Mouse (Mus musculus) naive thymus-derived CD4-positive, alpha-beta T cell, adult 2 months (primary cell): ENCODE measurements around the gene Gabrb1.

ENCODE experiments used
- DNase-seq: peaks from one replicate; pipeline ENCODE4 v3.0.0-alpha.2; 2011; ENCODE audit warnings: low read depth

Gabrb1 gene

GRCm38 (mm10) chr5:72160781-72161485 is 503.0 kb downstream of the Gabrb1 start:
- peak; percentile 68 for DNase-seq

DNA sequence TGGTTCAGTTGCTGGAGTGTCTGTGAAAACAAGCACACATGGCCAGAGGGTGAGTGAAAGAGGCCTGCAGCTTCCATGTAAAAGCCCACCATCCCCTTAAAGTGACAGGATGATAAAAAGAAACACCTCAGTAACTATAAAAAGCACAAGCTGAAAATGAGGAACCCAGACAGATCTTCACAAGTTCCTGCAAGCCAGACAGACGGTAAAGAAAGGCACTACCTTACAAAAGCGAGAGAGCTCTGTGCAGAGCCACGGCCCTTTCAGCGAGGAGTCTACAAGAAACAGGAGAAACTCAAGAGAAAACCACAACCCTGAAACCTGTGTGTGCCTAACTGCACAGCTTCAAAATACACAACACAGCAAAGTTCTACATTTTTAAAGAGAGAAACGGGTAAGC is 504.9 kb downstream of the Gabrb1 start:
- DNase-seq = peak; percentile 58

DNA sequence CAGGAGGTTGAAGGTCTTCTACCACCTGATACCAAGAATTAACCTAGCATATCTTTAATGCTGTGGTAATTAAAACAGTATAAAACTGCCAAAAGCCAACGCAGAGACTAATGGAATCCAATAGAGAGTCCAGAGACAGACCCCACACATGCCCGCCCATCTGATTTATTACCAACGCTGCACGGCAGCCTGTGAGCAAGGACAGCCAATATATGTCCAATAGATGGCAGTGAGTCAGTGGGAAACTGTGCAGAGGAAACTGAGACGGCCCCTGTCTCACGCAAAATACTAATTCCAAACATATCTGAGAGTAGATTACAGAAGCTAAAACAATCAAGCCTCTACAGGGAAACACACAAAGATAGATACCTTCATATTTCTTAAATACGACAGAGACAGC is 506.5 kb downstream of the Gabrb1 start:
- DNase-seq = no peak

GRCm38 (mm10) chr5:72167594-72168284 is 509.8 kb downstream of the Gabrb1 start, which contains the start of gene Commd8:
Gene Commd8, minus strand, starts transcription at chr5:72168189.
- peak; percentile 95 for DNase-seq

- no peak for DNase-seq
Observed at GRCm38 (mm10) chr5:72168285-72168621, 510.3 kb downstream of the Gabrb1 start.

DNA sequence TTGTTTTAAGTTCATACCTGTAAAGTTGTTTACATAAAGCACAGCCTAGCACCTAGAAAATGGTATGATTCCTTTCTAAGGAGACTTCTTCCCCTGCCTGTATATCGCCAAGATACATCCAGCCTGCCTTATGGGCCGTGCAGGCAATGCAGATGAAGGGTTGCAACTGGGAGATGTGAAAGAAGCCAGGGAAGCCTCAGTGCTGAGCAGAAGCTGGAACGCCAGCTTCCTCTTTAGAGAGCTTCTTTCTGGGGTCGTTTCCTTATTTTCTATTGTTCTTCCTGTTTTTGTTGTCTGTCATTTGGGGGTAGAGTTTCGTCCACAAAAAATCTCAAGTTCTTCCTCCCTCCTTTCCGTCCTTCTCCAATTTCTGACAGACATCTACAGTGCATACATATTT is 512.2 kb downstream of the Gabrb1 start:
- no peak for DNase-seq

- DNase-seq = peak; percentile 80
Observed at GRCm38 (mm10) chr5:72172675-72173074, 514.8 kb downstream of the Gabrb1 start.

DNA sequence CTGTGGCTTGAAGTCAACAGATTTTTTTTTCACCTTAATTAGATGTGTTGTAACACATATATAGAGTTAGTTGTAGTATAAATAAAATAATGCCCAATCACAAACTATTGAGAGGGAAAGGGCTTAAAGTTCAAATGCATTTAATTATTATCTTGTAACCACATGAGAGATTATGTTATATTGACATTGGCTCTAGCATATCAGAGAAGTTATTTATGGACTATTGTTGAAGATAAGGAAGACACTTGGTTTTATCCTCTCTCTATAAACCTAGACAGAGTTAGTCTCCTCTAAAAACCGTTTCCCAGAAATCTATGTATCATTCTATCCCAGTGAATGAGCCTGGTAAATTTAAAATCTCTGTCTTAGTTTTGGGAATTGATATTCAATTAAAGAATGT is 515.6 kb downstream of the Gabrb1 start:
- DNase-seq = no peak

DNA sequence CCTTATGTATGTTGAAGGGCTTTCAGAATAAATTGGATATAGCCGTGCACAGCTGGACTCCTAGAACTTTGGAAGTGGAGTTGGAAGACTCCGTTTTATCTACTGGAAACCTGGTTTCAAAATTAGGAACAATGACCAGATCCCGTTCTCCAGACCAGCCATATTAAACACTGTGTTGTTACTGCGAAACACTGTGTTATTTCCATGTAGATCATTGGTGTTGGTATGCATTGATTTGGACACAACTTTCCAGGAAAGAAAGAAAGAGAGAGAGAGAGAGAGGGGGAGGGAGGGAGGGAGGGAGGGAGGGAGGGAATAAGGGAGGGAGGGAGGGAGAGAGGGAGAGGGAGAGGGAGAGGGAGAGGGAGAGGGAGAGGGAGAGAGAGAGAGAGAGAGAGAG is 517.1 kb downstream of the Gabrb1 start:
- no peak for DNase-seq

GRCm38 (mm10) chr5:72175530-72175929 is 517.6 kb downstream of the Gabrb1 start:
- DNase-seq = peak; percentile 32

DNA sequence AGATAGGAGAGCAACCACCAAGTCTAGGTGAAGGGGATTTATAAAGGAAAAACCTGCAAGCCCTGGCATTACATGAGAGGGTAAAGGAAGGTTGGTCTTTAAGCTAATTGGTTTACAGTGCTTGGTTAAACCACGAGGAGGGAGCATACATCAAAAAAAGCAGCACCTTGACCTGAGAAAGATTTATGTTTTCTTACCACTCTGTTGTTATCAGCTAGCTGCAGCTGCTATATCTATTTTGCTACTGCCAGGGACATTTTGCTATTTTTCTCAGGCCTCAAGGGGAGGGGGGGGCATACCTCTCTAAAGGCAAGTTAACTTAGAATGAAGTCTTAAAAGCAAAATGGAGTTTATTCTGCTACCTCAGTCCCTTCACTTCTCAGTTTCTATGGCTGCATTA is 523.3 kb downstream of the Gabrb1 start:
- DNase-seq = peak; percentile 13

DNA sequence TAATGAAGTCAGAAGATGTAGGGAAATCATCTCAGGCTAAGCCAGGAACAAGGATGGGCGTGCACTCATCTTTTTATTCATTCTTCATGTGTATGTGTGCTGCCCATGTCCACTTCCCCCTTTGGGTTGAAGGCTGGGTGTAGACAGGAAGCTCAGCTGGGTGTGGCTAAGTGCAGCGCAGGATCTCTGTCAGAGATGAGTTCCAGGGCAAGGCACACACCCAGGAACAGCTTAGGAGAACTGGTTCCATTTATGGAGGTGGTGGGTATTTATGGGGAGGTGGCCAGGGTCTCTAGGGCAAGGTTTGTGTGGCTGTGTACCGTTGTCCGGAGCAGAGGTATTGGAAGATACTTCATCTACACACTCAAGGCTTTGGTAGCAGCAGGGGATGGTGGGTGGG is 524.9 kb downstream of the Gabrb1 start:
- peak; percentile 67 for DNase-seq

GRCm38 (mm10) chr5:72183929-72184328 is 526.0 kb downstream of the Gabrb1 start:
- DNase-seq = no peak

DNA sequence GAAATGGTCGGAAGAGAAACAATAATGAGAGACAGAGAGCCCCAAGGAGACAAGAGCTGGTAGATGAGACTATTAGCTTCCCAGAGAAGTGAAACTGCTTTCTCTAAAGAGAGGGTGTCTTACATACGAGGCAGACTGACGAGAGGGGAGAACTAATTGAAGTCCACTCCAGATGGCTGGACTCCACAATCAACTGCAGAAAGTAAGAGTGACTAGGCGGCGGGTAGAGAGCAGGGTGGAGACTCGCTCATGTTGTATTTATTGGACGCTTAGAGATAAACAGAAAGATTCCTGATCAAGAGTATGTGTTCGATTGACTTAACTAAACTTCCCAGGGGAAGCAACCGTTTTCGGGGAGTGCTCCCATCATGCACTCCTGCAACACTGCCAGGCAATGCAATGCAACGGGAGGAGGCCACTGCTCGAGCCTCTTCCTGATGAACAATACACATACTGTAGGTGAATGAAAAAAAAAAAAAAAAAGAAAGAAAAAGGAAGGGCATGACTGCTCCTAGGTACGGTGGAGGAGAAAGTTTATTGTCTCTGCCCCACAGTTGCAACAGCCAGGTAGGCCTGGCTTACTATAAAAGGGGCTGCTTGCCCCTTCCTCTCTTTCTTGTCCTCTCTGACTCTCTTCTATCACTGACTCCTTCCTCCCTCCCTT is 526.7 kb downstream of the Gabrb1 start:
- DNase-seq = peak; percentile 24

- DNase-seq = no peak
Observed at GRCm38 (mm10) chr5:72191154-72191553, 533.2 kb downstream of the Gabrb1 start.

DNA sequence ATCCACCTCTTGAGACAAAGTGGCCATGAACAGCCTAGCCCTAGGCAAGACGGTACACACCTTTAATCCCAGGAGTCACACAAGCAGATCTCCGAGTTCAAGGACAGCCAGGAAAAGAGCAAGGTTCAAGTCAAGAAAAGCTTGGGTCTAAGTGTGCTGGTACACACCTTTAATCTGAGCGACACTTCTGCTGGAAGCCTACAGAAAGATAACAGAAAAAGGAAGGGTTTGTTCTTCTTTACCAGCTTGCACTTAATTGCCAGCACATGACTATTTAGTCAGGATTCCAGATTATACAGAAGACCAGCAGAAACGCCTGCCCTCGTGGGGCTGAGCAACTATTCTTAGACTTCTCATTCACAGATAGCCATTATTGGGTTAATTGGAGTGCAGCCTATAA is 534.0 kb downstream of the Gabrb1 start:
- DNase-seq = no peak

- no peak for DNase-seq
Observed at GRCm38 (mm10) chr5:72195442-72195841, 537.5 kb downstream of the Gabrb1 start.
